Comparison of ENCODE assay signal across 8 mouse cellular contexts in genomic region chr2:156841028-156841840, GRCm38 (mm10). TPM values are rescaled to one million over a fixed set of nuclear protein-coding genes. Genes with fewer than 3 reads are reported as not detected.
A peak's percentile ranks its signal among the peaks of the same experiment; 100 is the strongest.
DNase-seq lines count a peak whose midpoint lies in the region; ATAC-seq and TF ChIP-seq lines count a peak whose summit lies in the region.

No protein-coding gene starts in this region.

- TF ChIP-seq CTCF in left cerebral cortex, adult 2 months (IDR thresholded peaks at IDR 0.05) = no peak

- intact Hi-C loops in left cerebral cortex, adult 2 months (cut with DNase I) = no loop called here

- peak; percentile 22 for ATAC-seq in CD4-positive, CD25-positive, alpha-beta regulatory T cell, adult 4 months
- ATAC-seq in forebrain, embryonic 15.5 days (replicated peaks) = peak; percentile 25
- ATAC-seq in hindbrain, embryonic 13.5 days (ENCODE audit: low FRiP score) = peak; percentile 17; the same call in 1 of the 2 replicates
- ATAC-seq in megakaryocyte, adult 5-6 weeks (ENCODE audit: poor library complexity, severe bottlenecking) = peak; percentile 23; the same call in 1 of the 2 replicates

- H3K9ac ChIP-seq in forebrain, embryonic 15.5 days (replicated peaks) = peak overlapping the region; percentile 72
- H3K9ac ChIP-seq in hindbrain, embryonic 13.5 days = peak overlapping the region; percentile 77

- H3K4me3 ChIP-seq in forebrain, embryonic 15.5 days = peak overlapping the region; percentile 67
- peak overlapping the region; percentile 65 for H3K4me3 ChIP-seq in hindbrain, embryonic 13.5 days
- H3K4me3 ChIP-seq in left cerebral cortex, adult 2 months = peak overlapping the region; percentile 50

- no peaks in the 10 kb centered on the region for H3K27me3 ChIP-seq in forebrain, embryonic 15.5 days
- peaks cover 36% of the 10 kb centered on the region for H3K27me3 ChIP-seq in hindbrain, embryonic 13.5 days

- H3K4me1 ChIP-seq in forebrain, embryonic 15.5 days = peaks cover 58% of the 10 kb centered on the region
- H3K4me1 ChIP-seq in hindbrain, embryonic 13.5 days (replicated peaks) = peaks cover 66% of the 10 kb centered on the region

- no peaks in the 10 kb centered on the region for H3K36me3 ChIP-seq in forebrain, embryonic 15.5 days
- no peaks in the 10 kb centered on the region for H3K36me3 ChIP-seq in hindbrain, embryonic 13.5 days

- whole genome bisulfite sequencing in forebrain, embryonic 15.5 days = under 1% methylated on average over 42 of the region's 42 CpGs
- under 1% methylated on average over 42 of the region's 42 CpGs for WGBS in hindbrain, embryonic 13.5 days

- peak; percentile 31 for DNase-seq in adrenal gland, adult 8-10 months
- DNase-seq in left cerebral cortex, adult 2 months (ENCODE audit: extremely low spot score in 1 of 2, low spot score in 2 of 2) = peak; percentile 34 to 63
- DNase-seq in right cerebral cortex, postnatal 10 days (ENCODE audit: low spot score in 2 of 2) = peak; percentile 57 to 64
- DNase-seq in yolk sac, embryonic 10.5 days (ENCODE audit: low spot score) = peak; percentile 52

- H3K27ac ChIP-seq in forebrain, embryonic 15.5 days (replicated peaks) = peak overlapping the region; percentile 86
- peak overlapping the region; percentile 85 for H3K27ac ChIP-seq in hindbrain, embryonic 13.5 days
- H3K27ac ChIP-seq in left cerebral cortex, adult 2 months = no peak overlapping the region

- H3K4me2 ChIP-seq in forebrain, embryonic 15.5 days (replicated peaks) = peak overlapping the region; percentile 90
- H3K4me2 ChIP-seq in hindbrain, embryonic 13.5 days = peak overlapping the region; percentile 97

- H3K9me3 ChIP-seq in forebrain, embryonic 15.5 days = no peaks in the 10 kb centered on the region
- H3K9me3 ChIP-seq in hindbrain, embryonic 13.5 days = no peaks in the 10 kb centered on the region

RNA-seq across cellular contexts. Expression of gene Tgif2, which starts 1.4 kb away (rescaled TPM):
- 10 to 100 TPM; 10.4 to 14.6 TPM for polyA plus RNA-seq in CD4-positive, CD25-positive, alpha-beta regulatory T cell, adult 4 months (2017; shearing (Covaris generic))
- 1 to 10 TPM; 2.4 to 4.0 (median 3.8) TPM for total RNA-seq in adrenal gland, adult 8-10 months (2022)
- polyA plus RNA-seq in forebrain, embryonic 15.5 days (2015; fragmentation: Nextera tagmentation; extraction: Ambion mirVana) = 42.4 and 45.2 TPM in 2 replicates
- 25.7 and 28.6 TPM in 2 replicates for polyA plus RNA-seq in hindbrain, embryonic 13.5 days (2015; fragmentation: Nextera tagmentation; extraction: Ambion mirVana)
- total RNA-seq in left cerebral cortex, adult 2 months (2021) = under 1 TPM; 0.68 to 0.89 TPM
- 0.36 and 0.38 TPM in 2 replicates for total RNA-seq in megakaryocyte, adult 5-6 weeks (2015)
- 0.73 TPM in 1 of 2 replicates, not detected in the other for total RNA-seq in megakaryocyte, adult 5-6 weeks (2017)

RNA-seq across cellular contexts. Expression of gene 4930518I15Rik, which starts 16.5 kb away (rescaled TPM):
- polyA plus RNA-seq in CD4-positive, CD25-positive, alpha-beta regulatory T cell, adult 4 months (2017; shearing (Covaris generic)) = 10 to 100 TPM; 25.0 to 27.3 TPM
- 1 to 10 TPM; 2.6 to 6.2 (median 4.0) TPM for total RNA-seq in adrenal gland, adult 8-10 months (2022)
- 11.2 and 12.1 TPM in 2 replicates for polyA plus RNA-seq in forebrain, embryonic 15.5 days (2015; fragmentation: Nextera tagmentation; extraction: Ambion mirVana)
- polyA plus RNA-seq in hindbrain, embryonic 13.5 days (2015; fragmentation: Nextera tagmentation; extraction: Ambion mirVana) = 12.0 and 12.6 TPM in 2 replicates
- total RNA-seq in left cerebral cortex, adult 2 months (2021) = 1 to 10 TPM; 2.8 TPM
- 1.4 and 2.4 TPM in 2 replicates for total RNA-seq in megakaryocyte, adult 5-6 weeks (2015)
- 1.5 and 1.9 TPM in 2 replicates for total RNA-seq in megakaryocyte, adult 5-6 weeks (2017)

RNA-seq across cellular contexts. Expression of gene Rab5if, which starts 21.7 kb away (rescaled TPM):
- polyA plus RNA-seq in CD4-positive, CD25-positive, alpha-beta regulatory T cell, adult 4 months (2017; shearing (Covaris generic)) = 1 to 10 TPM; 5.1 to 5.4 TPM
- 100 to 1,000 TPM; 134 to 305 (median 233) TPM for total RNA-seq in adrenal gland, adult 8-10 months (2022)
- 144 and 145 TPM in 2 replicates for polyA plus RNA-seq in forebrain, embryonic 15.5 days (2015; fragmentation: Nextera tagmentation; extraction: Ambion mirVana)
- 152 and 155 TPM in 2 replicates for polyA plus RNA-seq in hindbrain, embryonic 13.5 days (2015; fragmentation: Nextera tagmentation; extraction: Ambion mirVana)
- 10 to 100 TPM; 87.1 to 94.4 TPM for total RNA-seq in left cerebral cortex, adult 2 months (2021)
- total RNA-seq in megakaryocyte, adult 5-6 weeks (2015) = 356 and 374 TPM in 2 replicates
- 194 and 199 TPM in 2 replicates for total RNA-seq in megakaryocyte, adult 5-6 weeks (2017)

RNA-seq across cellular contexts. Expression of gene Sla2, which starts 45.8 kb away (rescaled TPM):
- polyA plus RNA-seq in CD4-positive, CD25-positive, alpha-beta regulatory T cell, adult 4 months (2017; shearing (Covaris generic)) = 10 to 100 TPM; 68.5 to 86.7 TPM
- total RNA-seq in adrenal gland, adult 8-10 months (2022) = under 1 TPM in 1 of 4 experiments, not detected in 3; 0.14 TPM
- 0.09 and 0.18 TPM in 2 replicates for polyA plus RNA-seq in forebrain, embryonic 15.5 days (2015; fragmentation: Nextera tagmentation; extraction: Ambion mirVana)
- 0.28 and 0.31 TPM in 2 replicates for polyA plus RNA-seq in hindbrain, embryonic 13.5 days (2015; fragmentation: Nextera tagmentation; extraction: Ambion mirVana)
- under 1 TPM; 0.41 to 0.51 TPM for total RNA-seq in left cerebral cortex, adult 2 months (2021)
- 0.83 and 2.2 TPM in 2 replicates for total RNA-seq in megakaryocyte, adult 5-6 weeks (2015)
- 1.3 and 1.8 TPM in 2 replicates for total RNA-seq in megakaryocyte, adult 5-6 weeks (2017)
